Mouse (Mus musculus): ENCODE data around the gene Napsa. TPM values are rescaled to one million over a fixed set of nuclear protein-coding genes. Genes with fewer than 3 reads are reported as not detected.

Napsa gene
- polyA plus RNA-seq, 1 experiment from 2014 or later: 0.68 TPM

DNA sequence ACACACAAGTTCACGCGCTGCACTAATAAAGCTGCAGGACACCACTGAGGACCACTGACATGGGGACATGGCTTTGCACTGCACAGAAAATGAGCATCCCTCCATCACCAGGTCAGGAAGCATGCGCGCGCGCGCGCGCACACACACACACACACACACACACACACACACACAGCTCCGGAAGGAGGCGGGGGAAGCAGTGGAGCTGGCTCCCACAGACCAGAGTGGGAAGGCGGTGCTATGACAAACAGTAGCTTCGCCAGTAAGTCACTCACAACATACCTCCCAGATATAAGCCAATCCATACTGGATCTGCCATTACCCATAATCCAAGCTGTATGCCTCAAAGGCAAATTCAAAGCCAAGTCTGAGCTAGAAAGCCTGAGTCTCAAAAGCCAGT, 25.1 kb upstream of the Napsa start:
- H3K4me1 ChIP-seq (replicated peaks; ENCODE audit: control insufficient read depth, insufficient read depth, low read length): peaks cover 9% of the 10 kb centered on the region
- H3K9me3 ChIP-seq (ENCODE audit: control insufficient read depth, low read length): no peaks in the 10 kb centered on the region
- 95% methylated on average over 13 of the region's 13 CpGs for WGBS
- ATAC-seq (replicated peaks; ENCODE audit: low FRiP score) (no peak), DNase-seq (ENCODE audit: low spot score) (no peak)
- H3K4me3 ChIP-seq (ENCODE audit: low read depth, low read length): no peak overlapping the region
- H3K27me3 ChIP-seq (ENCODE audit: control insufficient read depth, insufficient read depth, low read length): no peaks in the 10 kb centered on the region
- no peaks in the 10 kb centered on the region; the same call in 1 of the 2 replicates for H3K36me3 ChIP-seq (ENCODE audit: control insufficient read depth, insufficient read depth, low read length)
- peak overlapping the region; percentile 73; the same call in 1 of the 2 replicates for H3K9ac ChIP-seq (ENCODE audit: low read length)
- peak overlapping the region; percentile 70; the same call in 1 of the 2 replicates for H3K4me2 ChIP-seq (ENCODE audit: low read depth, low read length, severe bottlenecking)
- H3K27ac ChIP-seq (ENCODE audit: low read depth, low read length): no peak overlapping the region

DNA sequence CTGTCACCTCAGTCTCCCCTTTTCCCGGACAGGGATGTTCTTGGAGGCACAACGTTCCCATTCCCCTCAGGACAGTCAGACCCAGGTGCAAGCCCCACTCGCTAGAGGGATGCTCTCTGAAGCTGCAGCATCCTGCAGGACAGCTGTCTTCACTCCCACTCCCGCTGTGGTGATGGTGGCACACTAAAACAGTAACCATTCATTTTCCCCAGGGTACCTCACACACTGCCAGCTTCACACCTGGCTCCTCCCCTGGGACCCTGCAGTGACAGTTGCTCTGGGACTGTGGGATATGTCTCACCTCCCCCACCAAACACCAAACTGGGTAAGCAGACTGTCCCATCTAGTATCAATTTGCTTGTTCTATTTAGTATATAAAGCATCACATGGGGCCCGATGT, 24.5 kb upstream of the Napsa start:
- ATAC-seq (replicated peaks; ENCODE audit: low FRiP score) (no peak), DNase-seq (ENCODE audit: low spot score) (peak; percentile 50)
- Histone ChIP-seq H3K4me2 (ENCODE audit: low read depth, low read length, severe bottlenecking) (peak overlapping the region; percentile 70), H3K36me3 (ENCODE audit: control insufficient read depth, insufficient read depth, low read length) (no peaks in the 10 kb centered on the region; the same call in 1 of the 2 replicates), H3K9ac (ENCODE audit: low read length) (peak overlapping the region; percentile 73), H3K27me3 (ENCODE audit: control insufficient read depth, insufficient read depth, low read length) (no peaks in the 10 kb centered on the region), H3K4me3 (ENCODE audit: low read depth, low read length) (peak overlapping the region; percentile 61), H3K9me3 (ENCODE audit: control insufficient read depth, low read length) (no peaks in the 10 kb centered on the region), H3K4me1 (replicated peaks; ENCODE audit: control insufficient read depth, insufficient read depth, low read length) (peaks cover 9% of the 10 kb centered on the region), H3K27ac (ENCODE audit: low read depth, low read length) (no peak overlapping the region)
- 29% methylated on average over 5 of the region's 5 CpGs for WGBS

DNA sequence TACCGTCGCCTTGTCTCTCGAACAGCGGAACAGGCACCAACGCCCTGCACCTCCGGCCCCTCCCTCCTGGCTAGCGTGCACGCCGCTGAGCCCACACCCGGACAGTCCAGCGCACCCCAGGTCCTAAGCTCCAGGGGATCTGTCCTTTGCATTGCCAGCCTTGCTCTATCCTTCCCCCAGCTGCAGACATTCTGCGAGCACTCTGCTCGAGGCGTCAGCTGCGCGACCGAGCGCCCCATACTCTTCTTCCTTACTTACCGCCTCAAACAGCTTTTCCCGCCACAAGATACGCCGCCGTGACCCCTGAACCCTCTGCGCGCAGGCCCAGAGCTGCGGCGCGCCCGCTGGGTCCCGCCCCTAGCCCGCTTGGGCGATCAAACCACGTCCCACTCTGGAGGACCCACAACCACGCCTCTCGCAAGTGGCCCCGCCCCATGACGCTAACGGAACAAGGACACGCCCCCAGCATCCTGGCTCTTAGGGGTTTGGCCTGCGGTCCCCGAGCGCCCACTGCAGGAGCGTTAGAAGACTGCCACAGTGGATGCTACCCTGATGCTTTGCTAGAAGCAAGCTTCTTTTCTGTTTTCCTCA, 23.6 kb upstream of the Napsa start, which contains the start of gene Pold1:
Gene Pold1, minus strand, starts transcription at position 353 of the 591 bp plus-strand sequence.
- peak within 1 kb of the TSS; percentile 61 for H3K4me3 ChIP-seq (ENCODE audit: low read depth, low read length)
- 0 out of 2 replicates have a peak within 1 kb of the TSS, but pooled peaks have one; percentile 39 for H3K27ac ChIP-seq (ENCODE audit: low read depth, low read length)
- H3K9ac ChIP-seq (ENCODE audit: low read length): peak within 1 kb of the TSS; percentile 73
- DNase-seq (ENCODE audit: low spot score): peak; percentile 100
- peak; percentile 91 for ATAC-seq (replicated peaks; ENCODE audit: low FRiP score)
- no peaks in the 10 kb centered on the region; the same call in 1 of the 2 replicates for H3K36me3 ChIP-seq (ENCODE audit: control insufficient read depth, insufficient read depth, low read length)
- under 1% methylated on average over 43 of the region's 43 CpGs for WGBS
- H3K4me2 ChIP-seq (ENCODE audit: low read depth, low read length, severe bottlenecking): peak within 1 kb of the TSS; percentile 70
- H3K4me1 ChIP-seq (replicated peaks; ENCODE audit: control insufficient read depth, insufficient read depth, low read length): peaks cover 9% of the 10 kb centered on the region
- H3K27me3 ChIP-seq (ENCODE audit: control insufficient read depth, insufficient read depth, low read length): no peaks in the 10 kb centered on the region
- no peaks in the 10 kb centered on the region for H3K9me3 ChIP-seq (ENCODE audit: control insufficient read depth, low read length)

DNA sequence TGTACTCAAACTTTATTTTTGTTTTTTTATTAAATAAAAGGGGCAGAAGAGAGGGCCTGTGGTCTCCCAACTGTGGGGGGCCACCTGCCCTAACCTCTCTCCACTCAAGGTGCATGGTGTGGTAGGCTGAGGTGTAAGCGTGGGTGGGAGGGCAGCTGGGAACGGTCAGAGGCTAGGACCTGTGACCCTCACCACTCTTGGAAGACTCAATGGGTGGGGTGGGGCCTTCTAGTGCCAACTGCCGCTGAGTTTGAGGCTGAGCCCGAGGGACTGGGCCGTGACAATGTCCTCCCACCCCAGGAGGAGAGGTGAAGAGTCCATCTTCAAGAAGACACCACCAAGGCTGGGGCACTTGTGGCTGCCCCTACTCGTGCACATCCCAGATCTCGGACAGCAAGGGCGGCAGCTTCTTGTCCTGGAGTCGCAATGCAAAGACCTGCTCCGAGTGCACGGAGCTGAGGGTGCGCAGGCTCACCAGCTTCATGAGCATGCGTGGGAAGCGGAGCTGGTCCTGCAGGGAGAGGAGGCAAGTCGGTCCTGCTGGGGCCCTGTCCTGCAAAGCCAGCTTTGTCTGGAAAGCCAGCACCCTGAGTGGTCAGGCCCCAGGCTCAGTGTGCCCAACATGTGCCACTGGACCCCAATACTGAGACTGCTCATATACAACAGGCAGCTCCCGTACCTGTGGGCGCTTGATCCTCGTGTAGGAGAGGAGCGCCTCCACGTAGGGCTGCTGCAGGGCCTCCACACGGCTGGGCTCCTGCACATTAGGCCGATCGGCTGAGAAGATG, 22.4 kb upstream of the Napsa start:
- Histone ChIP-seq H3K36me3 (ENCODE audit: control insufficient read depth, insufficient read depth, low read length) (no peaks in the 10 kb centered on the region; the same call in 1 of the 2 replicates), H3K4me3 (ENCODE audit: low read depth, low read length) (no peak overlapping the region)

DNA sequence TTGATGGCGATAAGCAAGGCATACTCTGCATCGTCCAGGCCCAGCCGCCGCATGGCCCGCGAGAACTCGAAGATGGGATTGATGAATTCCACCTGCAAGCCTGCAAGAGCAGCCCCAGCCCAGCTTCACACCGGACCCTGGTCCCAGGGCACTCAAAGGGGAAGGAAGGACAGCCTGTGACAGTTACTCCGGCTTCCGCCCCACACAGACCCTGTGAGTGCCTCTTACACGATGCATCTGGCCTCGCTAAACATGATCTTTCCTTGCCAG, 21.8 kb upstream of the Napsa start:
- DNase-seq (ENCODE audit: low spot score): no peak
- peaks cover 9% of the 10 kb centered on the region for H3K4me1 ChIP-seq (replicated peaks; ENCODE audit: control insufficient read depth, insufficient read depth, low read length)
- no peak overlapping the region for H3K4me2 ChIP-seq (ENCODE audit: low read depth, low read length, severe bottlenecking)
- no peak for ATAC-seq (replicated peaks; ENCODE audit: low FRiP score)
- no peak overlapping the region for H3K27ac ChIP-seq (ENCODE audit: low read depth, low read length)
- H3K36me3 ChIP-seq (ENCODE audit: control insufficient read depth, insufficient read depth, low read length): no peaks in the 10 kb centered on the region; the same call in 1 of the 2 replicates
- H3K9me3 ChIP-seq (ENCODE audit: control insufficient read depth, low read length): no peaks in the 10 kb centered on the region
- H3K4me3 ChIP-seq (ENCODE audit: low read depth, low read length): no peak overlapping the region
- H3K27me3 ChIP-seq (ENCODE audit: control insufficient read depth, insufficient read depth, low read length): no peaks in the 10 kb centered on the region
- WGBS: 93% methylated on average over 12 of the region's 12 CpGs
- H3K9ac ChIP-seq (ENCODE audit: low read length): no peak overlapping the region

More for the DNA sequence above, 22.4 kb upstream of the Napsa start:
- Histone ChIP-seq H3K27ac (ENCODE audit: low read depth, low read length) (no peak overlapping the region), H3K9me3 (ENCODE audit: control insufficient read depth, low read length) (no peaks in the 10 kb centered on the region), H3K4me2 (ENCODE audit: low read depth, low read length, severe bottlenecking) (no peak overlapping the region), H3K9ac (ENCODE audit: low read length) (no peak overlapping the region), H3K27me3 (ENCODE audit: control insufficient read depth, insufficient read depth, low read length) (no peaks in the 10 kb centered on the region), H3K4me1 (replicated peaks; ENCODE audit: control insufficient read depth, insufficient read depth, low read length) (peaks cover 9% of the 10 kb centered on the region)
- DNase-seq (ENCODE audit: low spot score) (peak; percentile 50), ATAC-seq (replicated peaks; ENCODE audit: low FRiP score) (no peak)
- 95% methylated on average over 23 of the region's 23 CpGs for WGBS

DNA sequence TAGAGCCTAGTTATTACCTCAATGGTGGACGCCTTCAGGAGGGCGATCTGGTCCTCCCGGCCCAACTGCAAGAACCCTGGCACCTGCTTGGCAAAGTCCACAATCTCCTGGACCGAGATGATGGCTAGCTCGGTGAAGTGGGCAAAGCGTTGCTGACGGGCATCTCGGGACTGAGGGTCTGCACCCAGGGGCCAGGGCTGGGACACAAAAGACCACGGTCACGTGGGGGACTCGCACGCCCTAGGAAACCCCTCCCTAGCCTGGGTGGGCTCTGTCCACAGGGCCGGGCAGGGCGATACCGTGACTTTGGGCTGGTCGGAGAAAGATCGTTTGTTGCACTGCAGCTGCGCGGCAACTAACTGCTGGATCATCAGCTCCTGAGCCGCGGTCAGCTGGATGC, 20.9 kb upstream of the Napsa start:
- 91% methylated on average over 21 of the region's 21 CpGs for WGBS
- DNase-seq (ENCODE audit: low spot score): peak; percentile 49
- no peak overlapping the region for H3K4me3 ChIP-seq (ENCODE audit: low read depth, low read length)

DNA sequence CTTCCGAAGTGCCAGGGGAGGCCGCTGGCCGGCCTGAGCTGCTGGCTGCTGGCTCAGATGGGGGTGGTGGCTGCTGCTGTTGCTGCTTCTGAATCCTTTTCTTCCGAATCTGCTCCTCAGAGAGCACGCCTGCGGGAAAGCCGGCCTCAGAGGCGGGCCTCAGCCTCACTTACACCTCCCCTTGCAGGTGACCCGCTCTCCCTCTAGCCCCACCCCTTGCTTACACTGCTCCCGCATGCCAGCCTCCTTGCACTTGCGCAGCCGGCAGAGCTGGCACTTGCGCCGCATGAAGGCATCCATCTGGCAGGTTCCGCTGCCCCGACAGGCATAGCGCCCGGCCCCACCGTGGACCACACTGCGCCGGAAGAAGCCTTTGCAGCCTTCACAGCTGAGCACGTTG, 20.4 kb upstream of the Napsa start:
- DNase-seq (ENCODE audit: low spot score): peak; percentile 57

More for the DNA sequence above, 20.9 kb upstream of the Napsa start:
- H3K4me2 ChIP-seq (ENCODE audit: low read depth, low read length, severe bottlenecking): no peak overlapping the region
- H3K27ac ChIP-seq (ENCODE audit: low read depth, low read length): no peak overlapping the region
- no peaks in the 10 kb centered on the region for H3K9me3 ChIP-seq (ENCODE audit: control insufficient read depth, low read length)
- ATAC-seq (replicated peaks; ENCODE audit: low FRiP score): no peak
- no peak overlapping the region for H3K9ac ChIP-seq (ENCODE audit: low read length)
- H3K4me1 ChIP-seq (replicated peaks; ENCODE audit: control insufficient read depth, insufficient read depth, low read length): peaks cover 9% of the 10 kb centered on the region
- H3K36me3 ChIP-seq (ENCODE audit: control insufficient read depth, insufficient read depth, low read length): no peaks in the 10 kb centered on the region; the same call in 1 of the 2 replicates
- H3K27me3 ChIP-seq (ENCODE audit: control insufficient read depth, insufficient read depth, low read length): no peaks in the 10 kb centered on the region

DNA sequence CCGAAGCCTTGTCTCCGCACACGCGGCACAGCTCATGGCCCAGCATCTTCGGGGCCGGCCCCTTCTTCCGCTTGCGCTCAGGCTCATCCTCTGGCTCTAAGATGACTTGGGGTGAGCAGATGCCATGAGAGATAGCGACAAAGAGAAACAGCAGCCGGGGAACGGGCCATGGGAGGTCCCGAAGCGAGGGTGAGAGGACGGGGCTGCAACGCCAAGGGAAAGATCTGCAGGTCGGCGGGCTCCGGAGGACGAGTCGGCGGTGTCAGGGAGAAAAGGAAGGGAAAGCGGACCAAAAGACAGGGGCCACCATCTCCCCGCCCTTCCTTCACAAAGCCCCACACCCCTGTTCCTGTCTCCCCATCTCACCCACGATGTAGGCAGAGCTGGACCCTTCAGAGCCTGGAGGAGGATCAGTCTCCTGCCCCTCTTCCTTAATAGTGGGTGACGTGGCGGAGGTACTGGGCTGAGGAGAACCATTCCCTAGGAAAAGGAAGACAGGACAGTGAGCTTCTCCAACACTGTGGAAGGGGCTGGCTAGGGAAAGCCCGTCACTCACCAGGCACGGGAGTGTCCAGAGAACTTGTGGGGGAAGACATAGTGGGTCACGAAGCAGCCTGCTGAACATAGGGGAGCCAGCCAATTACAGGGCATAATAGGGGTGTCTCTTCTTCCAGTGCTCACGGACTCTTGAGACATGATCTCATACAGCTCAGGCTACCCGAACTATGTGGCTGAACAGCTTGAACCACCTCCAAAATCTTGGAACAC, 19.9 kb upstream of the Napsa start:
- Histone ChIP-seq H3K9me3 (ENCODE audit: control insufficient read depth, low read length) (no peaks in the 10 kb centered on the region), H3K4me3 (ENCODE audit: low read depth, low read length) (peak overlapping the region; percentile 92), H3K27ac (ENCODE audit: low read depth, low read length) (no peak overlapping the region), H3K4me2 (ENCODE audit: low read depth, low read length, severe bottlenecking) (peak overlapping the region; percentile 70; the same call in 1 of the 2 replicates), H3K27me3 (ENCODE audit: control insufficient read depth, insufficient read depth, low read length) (no peaks in the 10 kb centered on the region), H3K9ac (ENCODE audit: low read length) (no peak overlapping the region), H3K4me1 (replicated peaks; ENCODE audit: control insufficient read depth, insufficient read depth, low read length) (peaks cover 7% of the 10 kb centered on the region), H3K36me3 (ENCODE audit: control insufficient read depth, insufficient read depth, low read length) (no peaks in the 10 kb centered on the region; the same call in 1 of the 2 replicates)
- ATAC-seq (replicated peaks; ENCODE audit: low FRiP score) (peak; percentile 1; the same call in 1 of the 2 replicates), DNase-seq (ENCODE audit: low spot score) (peak; percentile 50)
- WGBS: 84% methylated on average over 30 of the region's 31 CpGs

More for the DNA sequence above, 20.4 kb upstream of the Napsa start:
- Histone ChIP-seq H3K27me3 (ENCODE audit: control insufficient read depth, insufficient read depth, low read length) (no peaks in the 10 kb centered on the region), H3K4me2 (ENCODE audit: low read depth, low read length, severe bottlenecking) (no peak overlapping the region), H3K4me1 (replicated peaks; ENCODE audit: control insufficient read depth, insufficient read depth, low read length) (peaks cover 9% of the 10 kb centered on the region), H3K36me3 (ENCODE audit: control insufficient read depth, insufficient read depth, low read length) (no peaks in the 10 kb centered on the region; the same call in 1 of the 2 replicates), H3K27ac (ENCODE audit: low read depth, low read length) (no peak overlapping the region), H3K9ac (ENCODE audit: low read length) (no peak overlapping the region), H3K9me3 (ENCODE audit: control insufficient read depth, low read length) (no peaks in the 10 kb centered on the region), H3K4me3 (ENCODE audit: low read depth, low read length) (no peak overlapping the region)
- ATAC-seq (replicated peaks; ENCODE audit: low FRiP score): no peak
- 78% methylated on average over 22 of the region's 22 CpGs for WGBS

Data from forebrain, embryonic 11.5 days (tissue).